Mouse (Mus musculus): ENCODE measurements around the gene Actl6a. TPM values are rescaled to one million over a fixed set of nuclear protein-coding genes. Genes with fewer than 3 reads are reported as not detected.
A peak's percentile ranks its signal among the peaks of the same experiment; 100 is the strongest.
"Not testable (repeated sequence)": the region's sequence is repeated elsewhere in the genome, so short reads cannot be mapped to it uniquely, and the experiment has no call there.

Actl6a gene
- polyA plus RNA-seq, 1 experiment: 24.2 TPM

- H3K4me3 ChIP-seq (replicated peaks; ENCODE audit: insufficient read depth, low read depth, low read length): no peak overlapping the region
- no peaks in the 10 kb centered on the region for H3K27me3 ChIP-seq (ENCODE audit: control insufficient read depth, insufficient read depth, low read length)
- no peak for DNase-seq
- H3K27ac ChIP-seq (ENCODE audit: insufficient read depth, low read length): no peak overlapping the region
- 85% methylated on average over 2 of the region's 2 CpGs for WGBS
- no peak for TF ChIP-seq POLR2A (IDR thresholded peaks at IDR 0.05; ENCODE audit: borderline replicate concordance, insufficient read depth, low read length)
- TF ChIP-seq CTCF (IDR thresholded peaks at IDR 0.05; ENCODE audit: borderline replicate concordance, insufficient read depth, low read depth, low read length): no peak
- peaks cover 9% of the 10 kb centered on the region for H3K4me1 ChIP-seq (ENCODE audit: control insufficient read depth, insufficient read depth, low read length)
Measured at GRCm38 (mm10) chr3:32742276-32742780, 36.2 kb downstream of the Actl6a start.

GRCm38 (mm10) chr3:32745001-32745400, 38.9 kb downstream of the Actl6a start:
- H3K4me1 ChIP-seq (ENCODE audit: control insufficient read depth, insufficient read depth, low read length): peaks cover 6% of the 10 kb centered on the region
- no peak for DNase-seq
- 93% methylated on average over 6 of the region's 6 CpGs for WGBS
- H3K27ac ChIP-seq (ENCODE audit: insufficient read depth, low read length): no peak overlapping the region
- H3K4me3 ChIP-seq (replicated peaks; ENCODE audit: insufficient read depth, low read depth, low read length): no peak overlapping the region
- TF ChIP-seq POLR2A (IDR thresholded peaks at IDR 0.05; ENCODE audit: borderline replicate concordance, insufficient read depth, low read length) (no peak), CTCF (IDR thresholded peaks at IDR 0.05; ENCODE audit: borderline replicate concordance, insufficient read depth, low read depth, low read length) (no peak)
- H3K27me3 ChIP-seq (ENCODE audit: control insufficient read depth, insufficient read depth, low read length): no peaks in the 10 kb centered on the region

- H3K27me3 ChIP-seq (ENCODE audit: control insufficient read depth, insufficient read depth, low read length); DNase-seq; H3K4me1 ChIP-seq (ENCODE audit: control insufficient read depth, insufficient read depth, low read length); H3K4me3 ChIP-seq (replicated peaks; ENCODE audit: insufficient read depth, low read depth, low read length); H3K27ac ChIP-seq (ENCODE audit: insufficient read depth, low read length): not testable (repeated sequence)
Measured at GRCm38 (mm10) chr3:32745426-32745825, 39.3 kb downstream of the Actl6a start.

- Histone ChIP-seq H3K4me1 (ENCODE audit: control insufficient read depth, insufficient read depth, low read length) (peaks cover 6% of the 10 kb centered on the region), H3K27ac (ENCODE audit: insufficient read depth, low read length) (no peak overlapping the region), H3K27me3 (ENCODE audit: control insufficient read depth, insufficient read depth, low read length) (no peaks in the 10 kb centered on the region), H3K4me3 (replicated peaks; ENCODE audit: insufficient read depth, low read depth, low read length) (no peak overlapping the region)
- TF ChIP-seq CTCF (IDR thresholded peaks at IDR 0.05; ENCODE audit: borderline replicate concordance, insufficient read depth, low read depth, low read length): no peak
- TF ChIP-seq POLR2A (IDR thresholded peaks at IDR 0.05; ENCODE audit: borderline replicate concordance, insufficient read depth, low read length): no peak
- DNase-seq: no peak
- 86% methylated on average over 9 of the region's 9 CpGs for WGBS
Measured at GRCm38 (mm10) chr3:32748384-32748783, 42.3 kb downstream of the Actl6a start.

GRCm38 (mm10) chr3:32749820-32750579, 43.9 kb downstream of the Actl6a start:
- WGBS: 19% methylated on average over 4 of the region's 4 CpGs
- peak in 1 of 2 experiments; percentile 44 for DNase-seq
- Histone ChIP-seq H3K4me1 (ENCODE audit: control insufficient read depth, insufficient read depth, low read length) (peaks cover 5% of the 10 kb centered on the region), H3K27ac (ENCODE audit: insufficient read depth, low read length) (no peak overlapping the region), H3K27me3 (ENCODE audit: control insufficient read depth, insufficient read depth, low read length) (no peaks in the 10 kb centered on the region), H3K4me3 (replicated peaks; ENCODE audit: insufficient read depth, low read depth, low read length) (no peak overlapping the region)
- TF ChIP-seq POLR2A (IDR thresholded peaks at IDR 0.05; ENCODE audit: borderline replicate concordance, insufficient read depth, low read length) (no peak), CTCF (IDR thresholded peaks at IDR 0.05; ENCODE audit: borderline replicate concordance, insufficient read depth, low read depth, low read length) (no peak)

- TF ChIP-seq POLR2A (IDR thresholded peaks at IDR 0.05; ENCODE audit: borderline replicate concordance, insufficient read depth, low read length): no peak
- no peak for TF ChIP-seq CTCF (IDR thresholded peaks at IDR 0.05; ENCODE audit: borderline replicate concordance, insufficient read depth, low read depth, low read length)
- 87% methylated on average over 3 of the region's 3 CpGs for WGBS
- H3K27me3 ChIP-seq (ENCODE audit: control insufficient read depth, insufficient read depth, low read length): no peaks in the 10 kb centered on the region
Measured at GRCm38 (mm10) chr3:32754384-32754915, 48.4 kb downstream of the Actl6a start.

GRCm38 (mm10) chr3:32759212-32759611, 53.1 kb downstream of the Actl6a start:
- H3K4me3 ChIP-seq (replicated peaks; ENCODE audit: insufficient read depth, low read depth, low read length): no peak overlapping the region
- no peaks in the 10 kb centered on the region for H3K4me1 ChIP-seq (ENCODE audit: control insufficient read depth, insufficient read depth, low read length)
- TF ChIP-seq POLR2A (IDR thresholded peaks at IDR 0.05; ENCODE audit: borderline replicate concordance, insufficient read depth, low read length) (no peak), CTCF (IDR thresholded peaks at IDR 0.05; ENCODE audit: borderline replicate concordance, insufficient read depth, low read depth, low read length) (no peak)
- DNase-seq: no peak
- no peaks in the 10 kb centered on the region for H3K27me3 ChIP-seq (ENCODE audit: control insufficient read depth, insufficient read depth, low read length)
- WGBS: 73% methylated on average over 5 of the region's 5 CpGs
- H3K27ac ChIP-seq (ENCODE audit: insufficient read depth, low read length): no peak overlapping the region

More at GRCm38 (mm10) chr3:32754384-32754915, 48.4 kb downstream of the Actl6a start:
- no peaks in the 10 kb centered on the region; the same call in 1 of the 2 replicates for H3K4me1 ChIP-seq (ENCODE audit: control insufficient read depth, insufficient read depth, low read length)
- H3K27ac ChIP-seq (ENCODE audit: insufficient read depth, low read length): no peak overlapping the region
- no peak overlapping the region for H3K4me3 ChIP-seq (replicated peaks; ENCODE audit: insufficient read depth, low read depth, low read length)
- DNase-seq: no peak

GRCm38 (mm10) chr3:32762962-32763361, 56.9 kb downstream of the Actl6a start:
- TF ChIP-seq POLR2A (IDR thresholded peaks at IDR 0.05; ENCODE audit: borderline replicate concordance, insufficient read depth, low read length) (no peak), CTCF (IDR thresholded peaks at IDR 0.05; ENCODE audit: borderline replicate concordance, insufficient read depth, low read depth, low read length) (no peak)
- DNase-seq: no peak
- H3K4me1 ChIP-seq (ENCODE audit: control insufficient read depth, insufficient read depth, low read length): no peaks in the 10 kb centered on the region
- WGBS: 56% methylated on average over 8 of the region's 8 CpGs
- H3K4me3 ChIP-seq (replicated peaks; ENCODE audit: insufficient read depth, low read depth, low read length): no peak overlapping the region
- no peak overlapping the region for H3K27ac ChIP-seq (ENCODE audit: insufficient read depth, low read length)
- no peaks in the 10 kb centered on the region for H3K27me3 ChIP-seq (ENCODE audit: control insufficient read depth, insufficient read depth, low read length)

Data from cerebellum, adult 2 months (tissue).